Mouse (Mus musculus): ENCODE measurements at regions not wholly inside any gene's neighbourhood (a gene's known extent, or its start where the extent isn't known, plus 50 kb on each side); places are given as distances from the start of the nearest gene placed in this dataset.

- no peak overlapping the region for H3K4me3 ChIP-seq (replicated peaks)
Measured at GRCm38 (mm10) chr7:64078646-64079045, 75.0 kb upstream of the Trpm1 start.

GRCm38 (mm10) chr7:64077526-64077925, 76.1 kb upstream of the Trpm1 start:
- peaks cover 70% of the 10 kb centered on the region for H3K9me3 ChIP-seq (ENCODE audit: control insufficient read depth, low read length)
- H3K4me3 ChIP-seq (replicated peaks): no peak overlapping the region
- H3K36me3 ChIP-seq (ENCODE audit: control insufficient read depth): no peaks in the 10 kb centered on the region
- no peak for TF ChIP-seq TAL1 (IDR thresholded peaks at IDR 0.05; ENCODE audit: low read length)
- no peak for TF ChIP-seq GATA1 (IDR thresholded peaks at IDR 0.05; ENCODE audit: low read length)
- no peaks in the 10 kb centered on the region; the same call in 1 of the 2 replicates for H3K27me3 ChIP-seq (ENCODE audit: control insufficient read depth)
- H3K4me1 ChIP-seq (ENCODE audit: control insufficient read depth): no peaks in the 10 kb centered on the region

More at GRCm38 (mm10) chr7:64078646-64079045, 75.0 kb upstream of the Trpm1 start:
- H3K36me3 ChIP-seq (ENCODE audit: control insufficient read depth): no peaks in the 10 kb centered on the region
- peaks cover 79% of the 10 kb centered on the region for H3K9me3 ChIP-seq (ENCODE audit: control insufficient read depth, low read length)
- H3K27me3 ChIP-seq (ENCODE audit: control insufficient read depth): peaks cover 2% of the 10 kb centered on the region; the same call in 1 of the 2 replicates
- TF ChIP-seq GATA1 (IDR thresholded peaks at IDR 0.05; ENCODE audit: low read length) (no peak), TAL1 (IDR thresholded peaks at IDR 0.05; ENCODE audit: low read length) (no peak)
- no peaks in the 10 kb centered on the region for H3K4me1 ChIP-seq (ENCODE audit: control insufficient read depth)

GRCm38 (mm10) chr7:64076764-64077360, 76.8 kb upstream of the Trpm1 start:
- Histone ChIP-seq H3K4me3 (replicated peaks) (no peak overlapping the region), H3K36me3 (ENCODE audit: control insufficient read depth) (no peaks in the 10 kb centered on the region), H3K9me3 (ENCODE audit: control insufficient read depth, low read length) (peaks cover 63% of the 10 kb centered on the region), H3K27me3 (ENCODE audit: control insufficient read depth) (no peaks in the 10 kb centered on the region; the same call in 1 of the 2 replicates), H3K4me1 (ENCODE audit: control insufficient read depth) (no peaks in the 10 kb centered on the region)
- TF ChIP-seq GATA1 (IDR thresholded peaks at IDR 0.05; ENCODE audit: low read length): no peak
- TF ChIP-seq TAL1 (IDR thresholded peaks at IDR 0.05; ENCODE audit: low read length): no peak

- TF ChIP-seq TAL1 (IDR thresholded peaks at IDR 0.05; ENCODE audit: low read length) (no peak), GATA1 (IDR thresholded peaks at IDR 0.05; ENCODE audit: low read length) (no peak)
- no peaks in the 10 kb centered on the region for H3K4me1 ChIP-seq (ENCODE audit: control insufficient read depth)
- no peaks in the 10 kb centered on the region for H3K36me3 ChIP-seq (ENCODE audit: control insufficient read depth)
- peaks cover 58% of the 10 kb centered on the region for H3K9me3 ChIP-seq (ENCODE audit: control insufficient read depth, low read length)
- H3K27me3 ChIP-seq (ENCODE audit: control insufficient read depth): no peaks in the 10 kb centered on the region; the same call in 1 of the 2 replicates
- no peak overlapping the region for H3K4me3 ChIP-seq (replicated peaks)
Measured at GRCm38 (mm10) chr7:64075696-64076313, 77.8 kb upstream of the Trpm1 start.

GRCm38 (mm10) chr7:64074661-64075234, 78.9 kb upstream of the Trpm1 start:
- H3K4me3 ChIP-seq (replicated peaks): no peak overlapping the region

GRCm38 (mm10) chr7:64074186-64074585, 79.4 kb upstream of the Trpm1 start:
- no peak for TF ChIP-seq TAL1 (IDR thresholded peaks at IDR 0.05; ENCODE audit: low read length)
- no peak for TF ChIP-seq GATA1 (IDR thresholded peaks at IDR 0.05; ENCODE audit: low read length)

More at GRCm38 (mm10) chr7:64074661-64075234, 78.9 kb upstream of the Trpm1 start:
- no peaks in the 10 kb centered on the region for H3K4me1 ChIP-seq (ENCODE audit: control insufficient read depth)
- H3K36me3 ChIP-seq (ENCODE audit: control insufficient read depth): no peaks in the 10 kb centered on the region
- H3K27me3 ChIP-seq (ENCODE audit: control insufficient read depth): no peaks in the 10 kb centered on the region; the same call in none of the 2 replicates
- no peak for TF ChIP-seq TAL1 (IDR thresholded peaks at IDR 0.05; ENCODE audit: low read length)
- peaks cover 49% of the 10 kb centered on the region for H3K9me3 ChIP-seq (ENCODE audit: control insufficient read depth, low read length)

GRCm38 (mm10) chr7:64073781-64074180, 79.9 kb upstream of the Trpm1 start:
- no peaks in the 10 kb centered on the region for H3K36me3 ChIP-seq (ENCODE audit: control insufficient read depth)
- peaks cover 39% of the 10 kb centered on the region for H3K9me3 ChIP-seq (ENCODE audit: control insufficient read depth, low read length)
- no peak overlapping the region for H3K4me3 ChIP-seq (replicated peaks)
- no peak for TF ChIP-seq TAL1 (IDR thresholded peaks at IDR 0.05; ENCODE audit: low read length)
- no peak for TF ChIP-seq GATA1 (IDR thresholded peaks at IDR 0.05; ENCODE audit: low read length)
- H3K27me3 ChIP-seq (ENCODE audit: control insufficient read depth): peaks cover 2% of the 10 kb centered on the region
- no peaks in the 10 kb centered on the region for H3K4me1 ChIP-seq (ENCODE audit: control insufficient read depth)

More at GRCm38 (mm10) chr7:64074186-64074585, 79.4 kb upstream of the Trpm1 start:
- H3K4me3 ChIP-seq (replicated peaks): no peak overlapping the region
- H3K9me3 ChIP-seq (ENCODE audit: control insufficient read depth, low read length): peaks cover 43% of the 10 kb centered on the region
- no peaks in the 10 kb centered on the region for H3K4me1 ChIP-seq (ENCODE audit: control insufficient read depth)
- no peaks in the 10 kb centered on the region for H3K36me3 ChIP-seq (ENCODE audit: control insufficient read depth)
- peaks cover 2% of the 10 kb centered on the region for H3K27me3 ChIP-seq (ENCODE audit: control insufficient read depth)

- Histone ChIP-seq H3K27me3 (ENCODE audit: control insufficient read depth) (peaks cover 2% of the 10 kb centered on the region), H3K36me3 (ENCODE audit: control insufficient read depth) (no peaks in the 10 kb centered on the region), H3K4me1 (ENCODE audit: control insufficient read depth) (peaks cover under 1% of the 10 kb centered on the region), H3K9me3 (ENCODE audit: control insufficient read depth, low read length) (peaks cover 22% of the 10 kb centered on the region), H3K4me3 (replicated peaks) (no peak overlapping the region)
- no peak for TF ChIP-seq GATA1 (IDR thresholded peaks at IDR 0.05; ENCODE audit: low read length)
- no peak for TF ChIP-seq TAL1 (IDR thresholded peaks at IDR 0.05; ENCODE audit: low read length)
Measured at GRCm38 (mm10) chr7:64070930-64071329, 82.7 kb upstream of the Trpm1 start.

GRCm38 (mm10) chr7:64065529-64066247, 87.9 kb upstream of the Trpm1 start:
- TF ChIP-seq TAL1 (IDR thresholded peaks at IDR 0.05; ENCODE audit: low read length) (no peak), GATA1 (IDR thresholded peaks at IDR 0.05; ENCODE audit: low read length) (no peak)
- Histone ChIP-seq H3K27me3 (ENCODE audit: control insufficient read depth) (peaks cover 2% of the 10 kb centered on the region; the same call in 1 of the 2 replicates), H3K4me1 (ENCODE audit: control insufficient read depth) (peaks cover 11% of the 10 kb centered on the region), H3K36me3 (ENCODE audit: control insufficient read depth) (no peaks in the 10 kb centered on the region), H3K4me3 (replicated peaks) (no peak overlapping the region), H3K9me3 (ENCODE audit: control insufficient read depth, low read length) (no peaks in the 10 kb centered on the region)

Measured in erythroblast, embryonic 14.5 days (primary cell).